Mouse (Mus musculus) heart, postnatal 14 days (tissue): Measurements from ENCODE around the gene Cript. TPM values are rescaled to one million over a fixed set of nuclear protein-coding genes. Genes with fewer than 3 reads are reported as not detected.

ENCODE experiments used
- DNase-seq, 2 experiments: peaks; one replicate each; pipeline ENCODE4 v3.0.0; 2021 to 2022
- intact Hi-C: fragments of 180-260 bp; cut with DNase I; formaldehyde crosslinking; loops from one replicate; pipeline ENCODE4 v1.15.1; 2025
- long read RNA-seq, 2 experiments: library from polyadenylated mRNA; stranded (forward); transcript quantifications; one replicate each; pipeline ENCODE4 v2.0.0; 2021
- total RNA-seq, 2 experiments: library from RNA; stranded (reverse); gene quantifications; 2 replicates each; pipeline ENCODE4 v1.2.3; 2021

Cript gene
- 10 to 100 TPM; 44.2 to 47.3 TPM for total RNA-seq
- long read RNA-seq, experiment 1, transcript Cript-201 (5 exons, 1,184 nt): major isoform, 73 of 97 reads
- long read RNA-seq, experiment 1, partial matches to known transcripts: 6 of 97 reads
- long read RNA-seq, experiment 1, other reads (novel, unspliced or antisense): 16 of 97 reads
- long read RNA-seq, experiment 2, transcript Cript-201 (5 exons, 1,184 nt): major isoform, 63 of 100 reads
- long read RNA-seq, experiment 2, partial matches to known transcripts: 8 of 100 reads
- long read RNA-seq, experiment 2, other reads (novel, unspliced or antisense): 27 of 100 reads

DNA sequence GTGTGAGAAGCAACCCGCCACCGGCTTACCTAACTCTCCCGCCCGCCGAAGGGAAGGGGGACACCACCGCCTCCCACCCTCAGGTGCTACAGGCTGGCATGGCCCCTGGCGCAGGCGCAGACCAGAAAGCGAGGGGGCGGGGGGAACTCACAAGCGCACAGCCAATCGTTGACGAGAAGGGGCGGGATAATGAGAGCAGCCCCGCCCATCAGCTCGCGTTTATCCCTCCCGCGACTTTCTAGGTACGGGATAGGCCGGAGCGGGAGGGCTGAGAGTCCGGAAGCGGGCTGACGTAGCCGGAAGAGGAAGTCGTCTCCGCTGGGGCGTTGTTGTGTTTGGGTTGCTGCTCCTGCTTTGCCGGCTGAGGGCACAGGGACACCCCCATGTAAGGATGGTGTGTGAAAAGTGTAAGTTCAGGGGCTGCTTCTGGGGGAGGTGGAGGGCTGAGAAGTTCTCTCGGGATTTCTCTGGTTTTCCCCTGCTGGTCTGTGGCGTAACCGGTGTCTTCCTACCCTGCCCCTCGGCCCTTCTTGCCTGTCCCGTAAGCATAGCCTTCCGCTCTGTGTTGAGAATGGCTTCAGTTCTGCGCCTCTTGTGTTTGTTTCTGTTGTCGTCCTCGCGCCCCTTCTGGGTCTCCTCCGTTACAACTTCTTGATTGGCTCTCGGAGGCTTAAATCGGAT, at the start of gene Cript, which contains the start of gene Pigf:
Cript (plus strand) TSS at position 282 of the 681 bp plus-strand sequence.
Pigf (minus strand) TSS at position 138 of the 681 bp plus-strand sequence.
- intact Hi-C loops: loop anchor here (2.0 to 10.0 kb wide), 2 partner anchors 63 to 881 kb away; partner anchors contain the start of genes Rhoq and Srbd1
- peak; percentile 96 to 98 for DNase-seq

DNA sequence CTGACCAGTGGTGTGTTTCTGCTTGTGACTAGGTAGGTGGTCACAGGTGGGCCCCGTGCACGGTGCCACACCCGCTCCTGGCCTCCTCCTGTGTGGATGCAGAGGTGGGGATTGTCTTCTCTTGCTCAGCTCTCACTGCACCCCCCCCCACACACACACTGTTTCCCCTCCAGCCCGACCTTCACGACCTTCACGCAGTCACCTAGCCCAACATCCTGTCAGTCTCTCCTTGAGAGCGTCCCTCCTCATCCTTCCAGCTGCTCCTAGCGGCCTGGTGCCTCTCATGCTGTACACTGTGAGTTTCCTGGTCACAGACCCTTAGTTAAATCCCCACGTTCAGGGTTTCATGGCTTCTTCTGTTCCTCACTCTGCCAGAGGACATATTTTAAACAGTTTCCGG, 49.0 kb upstream of the Cript start:
- no peak for DNase-seq
- intact Hi-C loops: no loop called here

DNA sequence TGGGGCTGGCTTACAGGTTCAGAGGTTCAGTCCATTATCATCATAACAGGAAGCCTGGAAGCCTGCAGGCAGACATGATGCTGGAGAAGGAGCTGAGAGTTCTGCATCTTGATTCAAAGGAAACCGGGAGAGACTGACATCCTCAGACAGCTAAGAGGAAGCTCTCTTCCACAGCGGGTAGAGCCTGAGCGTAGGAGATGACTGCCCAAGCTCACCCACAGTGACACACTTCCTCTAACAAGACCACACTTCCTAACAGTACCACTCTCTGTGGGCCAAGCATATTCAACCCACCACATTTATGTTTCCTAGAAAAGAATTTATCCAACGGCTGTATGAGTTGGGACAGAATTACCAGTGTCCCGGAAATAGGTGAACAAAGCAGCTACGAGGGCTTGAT, 46.9 kb upstream of the Cript start:
- intact Hi-C loops: no loop called here

DNA sequence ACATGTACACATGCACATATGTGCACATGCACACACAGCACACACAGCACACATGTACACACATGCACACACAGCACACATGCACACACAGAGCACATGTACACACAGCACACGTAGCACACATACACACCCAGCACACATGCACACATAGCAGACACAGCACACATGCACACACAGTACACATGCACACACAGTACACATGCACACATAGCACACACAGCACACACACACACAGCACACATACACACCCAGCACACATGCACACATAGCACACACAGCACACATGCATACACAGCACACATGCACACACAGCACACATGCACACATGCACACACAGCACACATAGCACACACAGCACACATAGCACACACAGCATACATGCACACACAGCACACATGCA, 44.1 kb upstream of the Cript start:
- DNase-seq: no peak
- intact Hi-C loops: no loop called here

More for the DNA sequence above, 46.9 kb upstream of the Cript start:
- no peak for DNase-seq

DNA sequence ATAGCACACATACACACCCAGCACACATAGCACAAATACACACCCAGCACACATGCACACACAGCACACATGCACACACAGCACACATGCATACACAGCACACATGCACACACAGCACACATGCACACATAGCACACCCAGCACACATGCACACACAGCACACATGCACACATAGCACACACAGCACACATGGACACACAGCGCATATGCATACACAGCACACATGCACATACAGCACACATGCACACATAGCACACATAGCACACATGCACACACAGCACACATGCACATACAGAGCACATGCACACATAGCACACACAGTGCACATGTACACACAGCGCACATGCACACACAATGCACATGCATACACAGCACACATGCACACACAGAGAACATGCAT, 43.6 kb upstream of the Cript start:
- DNase-seq: no peak
- intact Hi-C loops: loop anchor here (2.0 kb wide), 1 partner anchor 13 kb away; no protein-coding TSS in a partner anchor

DNA sequence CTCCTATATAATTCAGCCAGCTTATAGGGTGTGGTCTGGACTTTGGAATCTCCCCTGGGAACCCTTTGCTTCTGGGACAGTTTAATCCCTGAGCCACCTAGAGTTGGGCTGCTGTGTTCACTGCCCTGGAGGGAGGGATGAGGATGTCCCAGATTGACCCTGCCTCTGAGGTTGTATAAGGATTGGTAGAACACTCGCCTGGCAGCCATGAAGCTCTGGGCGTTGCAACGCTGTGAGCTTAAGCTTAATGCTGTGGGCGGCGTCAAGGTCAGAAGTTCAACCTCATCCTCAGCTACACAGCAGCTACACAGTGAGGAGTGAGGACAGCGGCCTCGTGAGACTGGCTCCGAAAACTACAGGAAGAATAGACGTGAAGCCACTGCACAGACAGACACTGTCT, 42.9 kb upstream of the Cript start:
- intact Hi-C loops: loop anchor here (2.0 kb wide), 1 partner anchor 14 kb away; no protein-coding TSS in a partner anchor
- peak in 1 of 2 experiments; percentile 58 for DNase-seq

DNA sequence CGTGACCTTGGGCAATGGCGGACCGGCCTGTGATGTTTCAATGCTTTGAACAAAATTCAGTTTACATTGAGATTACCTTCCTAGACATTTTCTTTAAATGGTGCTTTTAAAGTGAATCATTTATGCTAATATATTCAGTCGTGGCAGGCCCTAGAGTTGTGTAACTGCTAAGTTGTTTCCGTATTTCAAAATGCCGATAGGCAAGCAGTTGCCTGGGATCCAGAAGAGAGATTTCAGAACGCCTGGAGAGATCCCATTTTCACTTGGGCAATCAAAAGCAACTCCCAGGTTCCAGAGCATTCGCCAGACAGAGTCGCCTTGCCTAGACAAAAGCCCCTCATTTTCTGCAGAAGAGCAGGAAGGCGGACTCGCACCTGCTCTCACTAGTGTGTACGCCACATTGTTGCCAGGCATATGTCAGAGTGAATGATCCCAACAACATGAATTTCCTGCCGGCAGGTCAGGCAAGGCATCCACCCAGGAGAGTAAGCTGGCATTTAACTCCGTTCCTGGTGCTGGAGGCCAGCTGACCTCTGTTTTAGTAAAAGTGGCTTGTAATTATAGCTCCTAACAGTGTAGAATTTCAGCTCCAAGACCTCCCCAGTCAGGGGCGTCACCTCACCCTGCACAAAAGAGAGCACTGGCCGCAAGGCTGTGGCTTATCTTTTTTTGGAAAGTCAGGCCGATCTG, 38.8 kb upstream of the Cript start:
- intact Hi-C loops: no loop called here
- DNase-seq: no peak

DNA sequence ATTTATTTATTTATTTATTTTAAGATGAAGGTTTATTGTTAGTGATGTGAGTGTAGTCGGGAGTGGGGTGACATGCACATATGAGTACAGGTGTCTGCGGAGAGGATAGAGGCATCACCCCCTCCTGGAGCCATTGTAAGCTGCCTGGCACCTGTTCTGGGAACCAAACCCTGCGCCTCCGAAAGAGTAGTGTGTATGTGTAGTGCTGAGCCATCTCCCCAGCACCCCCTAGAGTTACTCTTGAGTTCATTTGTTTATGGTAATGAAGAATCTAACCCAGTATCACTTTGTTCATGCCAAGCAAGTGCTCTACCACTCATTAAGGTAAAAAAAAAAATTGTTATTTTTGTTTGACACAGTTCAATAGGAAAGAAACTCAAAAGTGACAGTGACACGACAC, 37.2 kb upstream of the Cript start:
- no peak for DNase-seq
- intact Hi-C loops: no loop called here

DNA sequence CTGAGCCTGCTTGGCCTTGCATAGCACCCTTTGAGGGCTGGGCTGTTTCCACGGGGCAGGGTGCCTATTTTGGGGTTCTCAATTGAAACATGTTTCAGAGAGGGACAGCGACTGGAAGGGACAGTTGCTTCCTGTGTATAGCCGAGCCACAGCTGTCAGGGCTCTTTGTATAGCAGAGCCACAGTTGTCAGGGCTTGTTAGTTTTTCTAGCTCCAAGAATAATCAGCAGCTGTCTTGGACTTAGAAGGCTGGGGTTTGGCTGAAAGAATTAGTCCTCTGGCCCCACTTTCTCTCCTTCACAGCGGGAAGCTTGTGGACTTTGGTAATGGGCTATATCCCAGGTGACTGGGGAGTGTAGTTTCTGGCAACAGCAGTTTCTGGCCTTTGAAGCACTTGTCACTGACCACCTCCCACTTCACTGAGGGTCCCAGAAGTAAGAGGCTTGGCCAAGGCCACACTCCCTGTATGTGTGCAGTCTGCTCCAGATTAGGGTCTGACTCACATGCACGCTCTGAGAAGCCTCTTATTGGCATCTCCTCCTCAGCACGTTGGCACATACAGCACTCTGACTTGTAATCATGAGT, 36.7 kb upstream of the Cript start:
- peak; percentile 38 to 52 for DNase-seq
- intact Hi-C loops: no loop called here

DNA sequence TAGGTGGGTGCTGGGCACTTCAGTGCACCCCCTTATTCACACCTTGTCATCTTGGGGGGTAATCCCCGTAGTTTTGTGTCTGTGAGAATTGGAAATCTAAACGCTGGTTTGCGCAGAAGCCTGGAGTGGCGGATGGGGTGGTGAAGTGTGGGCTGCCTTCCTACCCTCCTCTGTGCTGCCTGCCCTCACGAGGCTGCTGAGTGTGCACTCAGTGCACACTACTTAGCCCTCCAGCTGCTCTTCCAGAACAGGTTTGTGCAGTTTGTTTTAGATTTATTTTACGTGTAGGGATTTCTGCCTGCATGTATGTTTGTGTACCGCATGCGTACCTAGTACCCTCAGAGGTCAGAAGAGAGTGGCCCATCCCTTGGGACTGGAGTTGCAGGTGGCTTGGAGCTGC, 34.0 kb upstream of the Cript start:
- no peak for DNase-seq
- intact Hi-C loops: no loop called here

DNA sequence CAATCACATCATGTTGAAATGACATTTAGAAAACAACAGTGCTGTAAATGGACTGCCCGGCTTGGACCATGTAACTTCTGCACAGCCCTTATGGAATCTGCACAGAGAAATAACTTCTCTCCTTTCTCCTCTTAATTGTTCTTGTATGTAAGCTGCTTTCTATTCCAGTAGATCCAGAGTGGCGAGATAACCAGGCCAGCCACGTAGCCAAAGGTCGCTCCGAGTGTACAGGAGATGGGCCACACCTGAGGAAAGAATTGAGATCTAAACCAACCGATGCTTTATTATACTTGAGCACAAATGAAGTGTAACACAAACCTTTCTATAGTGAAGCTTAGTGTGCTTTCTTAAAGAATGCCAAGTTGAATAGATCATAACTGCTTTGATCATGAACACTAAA, 28.0 kb upstream of the Cript start:
- intact Hi-C loops: no loop called here
- no peak for DNase-seq

DNA sequence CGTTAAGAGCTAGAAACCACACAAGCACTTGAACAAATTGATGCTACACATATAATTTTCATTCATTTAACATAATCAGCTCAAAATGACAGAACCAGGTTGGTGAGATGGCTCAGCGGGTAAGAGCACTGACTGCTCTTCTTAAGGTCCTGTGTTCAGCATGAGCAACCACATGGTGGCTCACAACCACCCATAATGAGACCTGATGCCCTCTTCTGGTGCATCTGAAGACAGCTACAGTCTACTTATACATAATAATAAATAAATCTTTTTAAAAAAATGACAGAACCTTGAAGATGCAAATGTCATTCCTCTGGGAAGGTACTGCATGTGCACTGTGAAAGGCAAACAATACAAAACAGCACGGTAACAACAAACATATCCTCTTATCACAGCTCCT, 16.4 kb upstream of the Cript start:
- intact Hi-C loops: no loop called here
- DNase-seq: no peak

DNA sequence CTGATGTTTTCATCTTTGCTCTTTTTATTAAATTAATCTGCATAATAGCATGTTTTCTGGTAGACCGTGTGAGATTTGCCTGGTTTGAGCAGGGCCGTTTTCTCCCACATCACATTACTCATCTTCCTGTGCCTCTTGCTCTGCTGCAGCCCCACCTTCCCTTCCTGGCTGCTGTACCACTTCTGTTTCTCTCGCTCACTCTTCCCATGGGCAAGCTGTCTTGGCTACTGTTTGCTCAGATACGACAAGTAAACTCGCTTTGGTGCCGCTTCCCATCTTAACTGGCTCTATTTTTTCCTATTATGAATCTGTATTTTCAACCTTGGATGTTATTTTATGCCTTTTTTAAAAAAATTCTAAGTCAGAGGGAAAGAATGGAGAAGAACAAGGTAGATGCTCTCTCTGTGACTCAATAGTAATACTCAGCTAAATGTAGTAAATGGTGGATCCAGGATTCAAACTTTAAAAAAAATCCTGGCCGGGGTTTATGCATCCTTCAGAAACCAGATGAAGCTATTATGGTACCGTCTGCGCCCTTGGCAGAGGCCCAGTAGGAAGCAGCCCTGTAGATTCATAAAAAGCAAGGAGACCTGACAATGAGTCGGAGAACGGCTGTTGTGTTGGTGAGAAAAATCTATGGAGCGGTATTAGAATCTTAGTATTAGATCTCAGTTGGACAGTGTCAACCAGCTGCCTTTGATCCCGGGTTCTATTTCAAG, 13.9 kb upstream of the Cript start:
- no peak for DNase-seq
- intact Hi-C loops: no loop called here

DNA sequence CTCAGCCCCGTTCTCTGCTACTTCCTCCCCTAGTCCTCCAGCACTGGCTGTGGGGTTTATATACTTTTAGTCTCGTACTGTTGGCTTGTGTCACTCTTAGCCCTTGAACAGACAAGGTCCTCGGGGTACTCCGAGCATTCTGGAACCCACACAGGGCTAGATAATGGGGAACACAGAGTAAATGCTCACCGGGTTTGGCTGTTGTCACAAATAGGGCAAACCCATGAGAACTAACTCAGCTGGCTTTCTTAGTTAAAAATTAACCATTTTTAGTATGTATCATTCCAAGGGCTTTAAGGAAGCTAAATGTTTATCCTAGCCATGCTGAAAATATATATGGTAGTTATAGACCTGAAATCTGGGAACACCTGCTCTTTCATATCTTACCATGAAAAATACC, 5.7 kb upstream of the Cript start:
- intact Hi-C loops: loop anchor here (10.0 kb wide), 1 partner anchor 875 kb away; the partner anchor contains the start of gene Srbd1
- DNase-seq: no peak

DNA sequence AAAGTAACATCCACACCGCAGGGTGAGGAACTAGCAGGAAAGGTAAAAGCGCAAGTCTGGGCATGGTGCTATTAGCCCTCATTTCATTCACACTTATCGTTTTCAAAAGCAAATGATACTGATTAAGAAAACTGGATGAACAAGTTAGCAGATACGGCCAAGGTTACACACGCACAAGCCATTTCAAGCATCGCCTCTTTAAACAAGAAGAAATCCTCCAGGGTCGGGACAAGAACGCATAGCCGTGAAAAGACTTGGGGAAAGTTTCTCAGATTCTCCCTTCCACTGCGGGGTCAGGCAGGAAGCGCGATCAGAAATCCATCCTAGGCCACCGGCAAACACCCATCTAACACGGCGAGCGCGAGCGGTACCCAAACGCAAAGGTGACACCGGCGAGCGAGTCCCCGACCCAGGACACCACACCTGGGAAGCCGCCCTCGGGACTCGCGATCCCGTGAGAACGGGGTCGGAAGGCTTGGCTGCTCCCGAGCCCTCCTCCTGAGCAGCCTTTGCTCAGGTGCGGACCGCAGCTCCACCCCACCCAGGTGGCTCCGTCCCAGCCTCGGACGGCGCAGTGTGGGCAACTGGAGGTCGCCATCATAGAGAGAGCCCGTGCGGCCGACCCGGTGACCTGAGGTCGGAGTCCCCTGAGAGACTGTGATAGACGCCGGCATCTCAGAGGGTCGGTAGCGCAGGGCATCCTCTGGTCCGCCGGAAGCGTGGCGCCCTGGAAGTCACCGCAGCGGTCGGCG, 683 bp upstream of the Cript start:
- intact Hi-C loops: loop anchor here (2.0 to 10.0 kb wide), 2 partner anchors 62 to 880 kb away; partner anchors contain the start of genes Rhoq and Srbd1
- DNase-seq: no peak

DNA sequence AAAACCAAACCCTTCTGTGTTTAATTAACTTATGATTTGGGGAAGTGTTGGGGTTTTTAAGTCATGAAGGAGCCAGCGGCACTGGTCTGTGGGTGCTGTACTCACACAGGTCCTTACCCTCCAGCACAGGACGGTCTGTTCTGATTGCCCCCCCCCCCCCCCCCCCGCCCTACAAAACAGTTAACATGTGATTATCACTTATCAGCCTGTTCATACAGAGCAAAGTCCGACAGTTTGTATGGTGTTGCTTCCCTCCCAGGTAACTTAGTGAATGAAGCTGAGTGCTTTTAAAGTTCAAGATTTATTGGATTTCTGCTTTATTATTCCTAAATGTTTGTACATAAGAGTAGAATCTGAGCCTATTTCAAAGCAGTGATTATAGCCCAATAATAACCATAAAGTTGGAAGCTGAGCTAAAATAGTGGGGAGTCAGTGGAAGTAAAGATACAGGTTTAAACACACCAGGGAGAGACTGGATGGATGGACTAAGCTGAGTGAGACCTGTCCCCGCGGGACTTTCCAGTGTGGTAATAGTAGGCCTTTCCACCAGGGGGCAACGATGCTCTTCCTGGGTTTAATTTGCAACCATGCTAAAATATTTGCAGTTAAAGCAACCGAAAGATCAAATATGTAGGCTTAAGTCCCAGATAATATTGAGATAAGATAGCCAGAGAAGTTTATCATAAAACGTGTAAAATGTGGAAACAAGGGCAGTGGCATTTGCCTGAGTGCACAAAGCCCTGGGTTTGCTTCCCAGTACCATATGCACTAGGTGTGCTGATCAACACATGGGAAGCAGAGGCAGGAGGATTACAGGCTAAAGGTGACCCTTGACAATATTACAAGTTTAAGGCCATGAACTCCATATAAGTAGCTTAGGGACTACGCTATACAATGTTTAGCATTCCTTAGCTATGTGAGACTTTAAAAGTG, 11.1 kb downstream of the Cript start:
- DNase-seq: peak; percentile 47 to 59
- intact Hi-C loops: loop anchor here (1.0 kb wide), 1 partner anchor 213 kb away; no protein-coding TSS in a partner anchor

DNA sequence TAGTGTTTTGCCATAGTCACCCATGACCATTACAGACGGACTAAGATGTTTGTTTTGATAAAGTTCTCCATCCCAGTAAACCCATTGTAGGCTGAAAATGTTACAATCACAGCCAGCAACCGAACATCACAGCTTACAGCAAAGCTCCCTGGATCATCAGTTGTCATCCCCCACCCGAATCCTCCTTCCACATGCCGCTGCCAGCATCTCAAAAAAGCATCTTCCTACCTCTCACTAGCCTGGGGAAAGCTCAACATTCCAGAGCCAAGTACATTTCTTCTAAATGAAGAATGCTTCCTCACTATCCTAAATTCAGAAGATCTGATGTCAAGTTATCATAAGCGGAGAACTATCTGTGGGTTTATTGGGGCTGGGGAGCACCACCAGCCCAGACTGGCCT, 13.1 kb downstream of the Cript start:
- intact Hi-C loops: no loop called here
- DNase-seq: no peak

DNA sequence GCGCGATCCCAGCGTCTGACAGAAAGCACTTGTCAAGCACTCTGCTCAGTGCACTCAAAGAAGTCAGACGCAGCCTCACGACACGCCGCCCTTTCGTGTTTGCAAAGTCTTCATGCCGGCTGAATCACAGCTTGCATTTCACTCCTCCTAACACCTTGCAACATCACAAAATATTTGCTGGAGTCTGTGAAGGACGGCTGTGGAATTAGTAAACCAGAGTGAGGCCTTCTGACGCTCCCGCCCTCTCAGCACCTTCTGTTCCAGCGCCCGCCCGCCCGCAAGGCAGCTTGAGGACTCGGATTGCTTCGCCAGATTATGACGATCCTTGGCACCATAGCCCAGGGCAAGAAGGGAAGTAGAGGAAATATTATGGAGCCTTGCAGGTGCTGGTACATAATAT, 16.4 kb downstream of the Cript start:
- no peak for DNase-seq
- intact Hi-C loops: loop anchor here (2.0 to 10.0 kb wide), 3 partner anchors 63 to 531 kb away; partner anchors contain the start of genes Rhoq and Socs5
